Mouse (Mus musculus): ENCODE results near the gene Ms4a4a. TPM values are rescaled to one million over a fixed set of nuclear protein-coding genes. Genes with fewer than 3 reads are reported as not detected.

Gene Ms4a4a
- polyA plus RNA-seq, 1 experiment, result not detected

GRCm38 (mm10) chr19:11371181-11371580 is 4.1 kb upstream of the Ms4a4a start:
- no peak overlapping the region for H3K27ac ChIP-seq (ENCODE audit: insufficient read depth, low read length)
- no peak overlapping the region for H3K4me3 ChIP-seq (ENCODE audit: insufficient read depth, low read length)
- no peak for TF ChIP-seq CTCF (IDR thresholded peaks at IDR 0.05; ENCODE audit: borderline replicate concordance, insufficient read depth, low read length)
- TF ChIP-seq POLR2A (IDR thresholded peaks at IDR 0.05; ENCODE audit: low read depth, low read length), result no peak
- H3K4me1 ChIP-seq (ENCODE audit: control insufficient read depth, insufficient read depth, low read length), result no peaks in the 10 kb centered on the region

GRCm38 (mm10) chr19:11376399-11376798 is 1.1 kb downstream of the Ms4a4a start:
- H3K27ac ChIP-seq (ENCODE audit: insufficient read depth, low read length), result no peak overlapping the region
- H3K4me1 ChIP-seq (ENCODE audit: control insufficient read depth, insufficient read depth, low read length), result no peaks in the 10 kb centered on the region
- no peak overlapping the region for H3K4me3 ChIP-seq (ENCODE audit: insufficient read depth, low read length)
- TF ChIP-seq CTCF (IDR thresholded peaks at IDR 0.05; ENCODE audit: borderline replicate concordance, insufficient read depth, low read length) (no peak), POLR2A (IDR thresholded peaks at IDR 0.05; ENCODE audit: low read depth, low read length) (no peak)

GRCm38 (mm10) chr19:11387109-11387508 is 11.8 kb downstream of the Ms4a4a start:
- no peak for TF ChIP-seq POLR2A (IDR thresholded peaks at IDR 0.05; ENCODE audit: low read depth, low read length)
- no peak for TF ChIP-seq CTCF (IDR thresholded peaks at IDR 0.05; ENCODE audit: borderline replicate concordance, insufficient read depth, low read length)
- H3K27ac ChIP-seq (ENCODE audit: insufficient read depth, low read length), result no peak overlapping the region
- H3K4me1 ChIP-seq (ENCODE audit: control insufficient read depth, insufficient read depth, low read length), result no peaks in the 10 kb centered on the region
- no peak overlapping the region for H3K4me3 ChIP-seq (ENCODE audit: insufficient read depth, low read length)

GRCm38 (mm10) chr19:11387685-11388084 is 12.4 kb downstream of the Ms4a4a start:
- H3K4me3 ChIP-seq (ENCODE audit: insufficient read depth, low read length), result no peak overlapping the region
- no peaks in the 10 kb centered on the region for H3K4me1 ChIP-seq (ENCODE audit: control insufficient read depth, insufficient read depth, low read length)
- TF ChIP-seq POLR2A (IDR thresholded peaks at IDR 0.05; ENCODE audit: low read depth, low read length) (no peak), CTCF (IDR thresholded peaks at IDR 0.05; ENCODE audit: borderline replicate concordance, insufficient read depth, low read length) (no peak)
- H3K27ac ChIP-seq (ENCODE audit: insufficient read depth, low read length), result no peak overlapping the region

- Histone ChIP-seq H3K4me1 (ENCODE audit: control insufficient read depth, insufficient read depth, low read length) (no peaks in the 10 kb centered on the region), H3K4me3 (ENCODE audit: insufficient read depth, low read length) (no peak overlapping the region), H3K27ac (ENCODE audit: insufficient read depth, low read length) (no peak overlapping the region)
- TF ChIP-seq CTCF (IDR thresholded peaks at IDR 0.05; ENCODE audit: borderline replicate concordance, insufficient read depth, low read length), result no peak
- no peak for TF ChIP-seq POLR2A (IDR thresholded peaks at IDR 0.05; ENCODE audit: low read depth, low read length)
Observed at GRCm38 (mm10) chr19:11388949-11389348, 13.6 kb downstream of the Ms4a4a start.

- TF ChIP-seq CTCF (IDR thresholded peaks at IDR 0.05; ENCODE audit: borderline replicate concordance, insufficient read depth, low read length) (no peak), POLR2A (IDR thresholded peaks at IDR 0.05; ENCODE audit: low read depth, low read length) (no peak)
- Histone ChIP-seq H3K4me3 (ENCODE audit: insufficient read depth, low read length) (no peak overlapping the region), H3K4me1 (ENCODE audit: control insufficient read depth, insufficient read depth, low read length) (no peaks in the 10 kb centered on the region)
Observed at GRCm38 (mm10) chr19:11395769-11396168, 20.4 kb downstream of the Ms4a4a start.

GRCm38 (mm10) chr19:11404527-11404926 is 29.2 kb downstream of the Ms4a4a start, which contains the start of gene Ms4a4c:
Ms4a4c (plus strand) TSS chr19:11404770.
- H3K4me1 ChIP-seq (ENCODE audit: control insufficient read depth, insufficient read depth, low read length), result no peaks in the 10 kb centered on the region
- H3K27ac ChIP-seq (ENCODE audit: insufficient read depth, low read length), result no peak within 1 kb of the TSS
- H3K4me3 ChIP-seq (ENCODE audit: insufficient read depth, low read length), result no peak within 1 kb of the TSS
- no peak for TF ChIP-seq CTCF (IDR thresholded peaks at IDR 0.05; ENCODE audit: borderline replicate concordance, insufficient read depth, low read length)
- no peak for TF ChIP-seq POLR2A (IDR thresholded peaks at IDR 0.05; ENCODE audit: low read depth, low read length)

More at GRCm38 (mm10) chr19:11395769-11396168, 20.4 kb downstream of the Ms4a4a start:
- H3K27ac ChIP-seq (ENCODE audit: insufficient read depth, low read length), result no peak overlapping the region

GRCm38 (mm10) chr19:11407428-11407827 is 32.1 kb downstream of the Ms4a4a start:
- Histone ChIP-seq H3K4me1 (ENCODE audit: control insufficient read depth, insufficient read depth, low read length) (no peaks in the 10 kb centered on the region), H3K27ac (ENCODE audit: insufficient read depth, low read length) (no peak overlapping the region), H3K4me3 (ENCODE audit: insufficient read depth, low read length) (no peak overlapping the region)
- TF ChIP-seq CTCF (IDR thresholded peaks at IDR 0.05; ENCODE audit: borderline replicate concordance, insufficient read depth, low read length), result no peak
- no peak for TF ChIP-seq POLR2A (IDR thresholded peaks at IDR 0.05; ENCODE audit: low read depth, low read length)

- Histone ChIP-seq H3K4me3 (ENCODE audit: insufficient read depth, low read length) (no peak overlapping the region), H3K27ac (ENCODE audit: insufficient read depth, low read length) (no peak overlapping the region), H3K4me1 (ENCODE audit: control insufficient read depth, insufficient read depth, low read length) (no peaks in the 10 kb centered on the region)
- TF ChIP-seq POLR2A (IDR thresholded peaks at IDR 0.05; ENCODE audit: low read depth, low read length), result no peak
- no peak for TF ChIP-seq CTCF (IDR thresholded peaks at IDR 0.05; ENCODE audit: borderline replicate concordance, insufficient read depth, low read length)
Observed at GRCm38 (mm10) chr19:11408591-11408990, 33.3 kb downstream of the Ms4a4a start.

GRCm38 (mm10) chr19:11411640-11412039 is 36.3 kb downstream of the Ms4a4a start:
- TF ChIP-seq POLR2A (IDR thresholded peaks at IDR 0.05; ENCODE audit: low read depth, low read length), result no peak
- TF ChIP-seq CTCF (IDR thresholded peaks at IDR 0.05; ENCODE audit: borderline replicate concordance, insufficient read depth, low read length), result no peak
- Histone ChIP-seq H3K4me1 (ENCODE audit: control insufficient read depth, insufficient read depth, low read length) (no peaks in the 10 kb centered on the region), H3K4me3 (ENCODE audit: insufficient read depth, low read length) (no peak overlapping the region), H3K27ac (ENCODE audit: insufficient read depth, low read length) (no peak overlapping the region)

- H3K4me1 ChIP-seq (ENCODE audit: control insufficient read depth, insufficient read depth, low read length), result no peaks in the 10 kb centered on the region
- H3K4me3 ChIP-seq (ENCODE audit: insufficient read depth, low read length), result no peak overlapping the region
- no peak for TF ChIP-seq CTCF (IDR thresholded peaks at IDR 0.05; ENCODE audit: borderline replicate concordance, insufficient read depth, low read length)
- TF ChIP-seq POLR2A (IDR thresholded peaks at IDR 0.05; ENCODE audit: low read depth, low read length), result no peak
- no peak overlapping the region for H3K27ac ChIP-seq (ENCODE audit: insufficient read depth, low read length)
Observed at GRCm38 (mm10) chr19:11414084-11414483, 38.8 kb downstream of the Ms4a4a start.

All from embryonic fibroblast, embryonic 13.5 days (primary cell).